Mouse (Mus musculus) forebrain, embryonic 12.5 days (tissue): ENCODE results near the gene Sipa1l3. TPM values are rescaled to one million over a fixed set of nuclear protein-coding genes. Genes with fewer than 3 reads are reported as not detected.
A peak's percentile ranks its signal among the peaks of the same experiment; 100 is the strongest.

Source experiments
- ATAC-seq: fragments of 200-750 bp; cut with Nextera tagmentation; 2 replicates; pipeline ENCODE4 v1.8.0; 2017; ENCODE audit warnings: moderate TSS enrichment; ENCODE audit not compliant: low FRiP score
- H3K27ac ChIP-seq: fragments of 300-500 bp; sonication (generic); 2 replicates; pipeline ENCODE4 v1.5.1; 2016; ENCODE audit warnings: mild to moderate bottlenecking
- H3K27me3 ChIP-seq: fragments of 300-500 bp; sonication (generic); 2 replicates; pipeline ENCODE4 v1.6.1; 2016; ENCODE audit warnings: mild to moderate bottlenecking
- H3K36me3 ChIP-seq: fragments of 300-500 bp; sonication (generic); replicated peaks from 2 replicates; pipeline ENCODE4 v1.6.1; 2016; ENCODE audit warnings: mild to moderate bottlenecking
- H3K4me1 ChIP-seq: fragments of 300-500 bp; sonication (generic); 2 replicates; pipeline ENCODE4 v1.6.1; 2016
- H3K4me2 ChIP-seq: fragments of 300-500 bp; sonication (generic); 2 replicates; pipeline ENCODE4 v1.6.1; 2016; ENCODE audit warnings: mild to moderate bottlenecking, moderate library complexity
- H3K4me3 ChIP-seq: fragments of 300-500 bp; sonication (generic); replicated peaks from 2 replicates; pipeline ENCODE4 v1.5.1; 2016; ENCODE audit warnings: mild to moderate bottlenecking
- H3K9ac ChIP-seq: fragments of 300-500 bp; sonication (generic); 2 replicates; pipeline ENCODE4 v1.6.1; 2016; ENCODE audit warnings: mild to moderate bottlenecking
- H3K9me3 ChIP-seq: fragments of 300-500 bp; sonication (generic); 2 replicates; pipeline ENCODE4 v1.6.1; 2016
- WGBS: fragments of 180-500 bp; shearing (Covaris S2); methylation state at CpG from one replicate; pipeline ENCODE4 v1.1.7; 2016; 5-methylcytosine and 5-hydroxymethylcytosine counted together
- polyA plus RNA-seq: library from polyadenylated mRNA; unstranded; fragments of >200 nt; fragmentation: Nextera tagmentation; extraction: Ambion mirVana; gene quantifications from 2 replicates; pipeline ENCODE4 v1.2.1, GENCODE M21; 2016

Sipa1l3 gene
- polyA plus RNA-seq, 1 experiment from 2014 or later: 12.3 TPM

DNA sequence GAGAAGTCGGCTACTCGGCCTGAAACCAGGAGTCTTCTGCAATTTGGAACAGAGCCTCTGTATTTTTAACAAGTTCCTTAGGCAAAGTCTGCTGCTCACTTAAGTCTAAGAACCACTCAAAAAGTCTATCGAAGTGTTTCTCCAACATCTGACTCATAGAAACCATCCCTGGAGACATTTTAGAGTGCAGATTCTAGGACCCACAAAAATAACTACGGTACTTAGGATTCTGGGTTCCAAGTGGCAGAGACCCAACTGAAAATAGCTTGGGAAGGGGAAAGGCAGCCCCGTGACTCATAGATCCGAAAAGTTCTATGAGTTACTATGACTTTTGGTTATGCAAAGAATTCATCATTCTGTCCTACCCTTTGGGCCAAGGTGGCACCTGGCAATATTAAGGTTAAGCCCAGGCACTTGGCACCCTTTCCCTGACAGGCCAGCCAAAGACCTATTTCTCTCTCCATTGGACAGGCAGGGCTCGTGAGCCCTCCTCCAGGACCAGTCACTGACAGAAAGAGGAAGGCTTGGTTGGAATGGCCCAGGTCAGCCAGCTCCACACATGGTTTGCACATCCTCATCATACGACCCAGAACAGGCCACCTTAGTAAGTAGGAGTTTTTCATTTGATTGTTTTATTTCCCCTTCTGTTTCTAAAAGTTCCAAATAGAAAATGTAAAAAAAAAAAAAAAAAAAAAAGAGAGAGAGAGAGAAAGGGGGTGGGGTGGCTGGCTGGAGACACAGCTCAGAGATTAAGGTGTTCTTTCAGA is 27.6 kb downstream of the Sipa1l3 start:
- H3K27ac ChIP-seq: no peak overlapping the region

DNA sequence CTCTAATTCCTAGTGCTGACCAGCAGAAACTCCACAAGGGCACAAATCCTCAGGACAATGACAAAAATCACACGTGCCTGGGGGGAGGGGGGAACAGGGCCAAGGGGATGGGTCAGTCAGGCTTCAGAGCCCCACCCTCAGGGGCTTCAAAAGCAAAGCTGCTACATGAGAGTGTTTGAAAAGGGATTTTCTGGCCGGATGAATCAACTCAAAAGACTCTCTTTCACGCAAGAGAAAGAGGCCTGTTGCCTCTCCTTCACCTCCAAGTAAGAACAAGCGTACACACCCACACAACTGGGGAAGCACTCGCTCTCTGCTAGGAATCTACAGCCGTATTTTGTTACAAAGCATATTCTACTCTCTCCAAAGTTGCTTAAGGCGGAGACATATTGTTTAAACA is 28.6 kb downstream of the Sipa1l3 start:
- WGBS: 4% methylated on average over 7 of the region's 7 CpGs
- Histone ChIP-seq H3K27me3 (peaks cover 18% of the 10 kb centered on the region), H3K4me1 (peaks cover 27% of the 10 kb centered on the region), H3K36me3 (peaks cover 3% of the 10 kb centered on the region; the same call in 1 of the 2 replicates), H3K9me3 (no peaks in the 10 kb centered on the region), H3K4me3 (no peak overlapping the region), H3K9ac (no peak overlapping the region), H3K27ac (peak overlapping the region; percentile 66), H3K4me2 (peak overlapping the region; percentile 36)
- ATAC-seq: peak; percentile 67; the same call in 1 of the 2 replicates

More for the DNA sequence above, 27.6 kb downstream of the Sipa1l3 start:
- H3K9ac ChIP-seq: no peak overlapping the region
- H3K9me3 ChIP-seq: no peaks in the 10 kb centered on the region
- peaks cover 3% of the 10 kb centered on the region; the same call in 1 of the 2 replicates for H3K36me3 ChIP-seq
- no peak overlapping the region for H3K4me2 ChIP-seq
- ATAC-seq: no peak
- H3K27me3 ChIP-seq: peaks cover 22% of the 10 kb centered on the region
- WGBS: 76% methylated on average over 8 of the region's 8 CpGs
- H3K4me1 ChIP-seq: peaks cover 32% of the 10 kb centered on the region
- no peak overlapping the region for H3K4me3 ChIP-seq

DNA sequence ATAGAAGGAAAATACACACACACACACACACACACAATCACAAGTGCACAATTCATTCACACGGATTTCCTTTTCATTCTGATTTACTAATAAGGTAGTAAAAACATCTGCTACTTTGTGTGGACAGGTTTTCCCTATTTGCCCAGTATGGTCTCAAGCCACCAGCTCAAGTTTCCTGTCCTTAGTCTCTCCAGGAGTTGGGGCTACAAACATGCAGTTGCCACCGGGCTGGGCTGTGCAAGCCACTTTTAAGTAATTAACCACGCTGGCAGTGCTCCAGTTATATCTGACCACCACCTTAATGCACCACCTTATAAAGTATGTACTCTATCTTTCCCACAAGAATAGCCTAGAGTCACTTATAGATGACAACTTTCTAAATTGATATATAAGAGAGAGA is 29.1 kb downstream of the Sipa1l3 start:
- Histone ChIP-seq H3K4me1 (peaks cover 27% of the 10 kb centered on the region), H3K27ac (no peak overlapping the region), H3K27me3 (peaks cover 18% of the 10 kb centered on the region), H3K4me3 (no peak overlapping the region), H3K36me3 (no peaks in the 10 kb centered on the region), H3K9ac (no peak overlapping the region), H3K9me3 (no peaks in the 10 kb centered on the region), H3K4me2 (no peak overlapping the region)
- ATAC-seq: no peak
- WGBS: 6% methylated on average over 3 of the region's 3 CpGs

DNA sequence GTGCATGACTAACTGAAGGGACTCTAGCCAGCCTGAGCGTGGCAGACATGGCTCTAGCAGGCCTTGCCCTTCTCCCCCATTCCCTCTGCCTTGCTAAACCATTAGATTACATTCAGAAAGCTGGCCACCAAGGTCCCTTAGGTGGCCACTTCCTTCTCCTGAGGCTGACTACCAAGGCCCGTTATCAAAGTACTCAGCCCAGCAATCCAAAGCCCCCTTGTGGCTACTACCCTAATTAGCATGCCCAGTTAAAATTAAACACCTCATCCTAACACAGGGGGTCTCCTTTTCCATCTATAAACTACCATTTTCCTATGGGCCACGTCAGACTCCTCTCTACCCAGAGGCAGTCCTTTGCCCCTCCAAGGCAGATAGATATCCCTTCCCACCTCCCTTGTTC is 31.7 kb downstream of the Sipa1l3 start:
- Histone ChIP-seq H3K4me2 (no peak overlapping the region), H3K9ac (no peak overlapping the region), H3K27me3 (peaks cover 11% of the 10 kb centered on the region), H3K9me3 (no peaks in the 10 kb centered on the region), H3K27ac (no peak overlapping the region), H3K36me3 (no peaks in the 10 kb centered on the region), H3K4me3 (no peak overlapping the region), H3K4me1 (peaks cover 39% of the 10 kb centered on the region)
- no peak for ATAC-seq
- 70% methylated on average over 2 of the region's 3 CpGs for WGBS

DNA sequence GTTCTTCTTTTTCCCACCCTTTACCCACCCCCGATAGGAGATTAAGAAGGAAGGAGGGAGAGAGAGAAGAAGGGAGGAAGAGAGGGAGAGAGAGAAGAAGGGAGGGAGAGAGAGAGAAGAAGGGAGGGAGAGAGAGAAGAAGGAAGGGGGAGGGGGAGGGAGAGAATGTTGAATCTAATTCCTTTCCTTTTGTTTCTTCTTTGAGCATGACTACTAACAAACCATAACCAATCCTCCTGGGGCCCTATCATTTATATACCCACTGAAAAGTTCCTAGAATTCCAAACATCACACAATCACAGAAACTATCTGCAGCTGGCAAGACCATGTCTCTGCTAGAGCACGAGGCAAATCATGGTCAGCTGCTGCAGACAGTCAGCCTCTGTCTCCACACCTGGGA is 32.7 kb downstream of the Sipa1l3 start:
- Histone ChIP-seq H3K36me3 (no peaks in the 10 kb centered on the region), H3K4me1 (peaks cover 46% of the 10 kb centered on the region), H3K27me3 (peaks cover 5% of the 10 kb centered on the region; the same call in 1 of the 2 replicates), H3K9me3 (no peaks in the 10 kb centered on the region), H3K9ac (no peak overlapping the region), H3K27ac (no peak overlapping the region), H3K4me3 (no peak overlapping the region), H3K4me2 (no peak overlapping the region)
- 53% methylated on average over 2 of the region's 2 CpGs for WGBS
- ATAC-seq: no peak

DNA sequence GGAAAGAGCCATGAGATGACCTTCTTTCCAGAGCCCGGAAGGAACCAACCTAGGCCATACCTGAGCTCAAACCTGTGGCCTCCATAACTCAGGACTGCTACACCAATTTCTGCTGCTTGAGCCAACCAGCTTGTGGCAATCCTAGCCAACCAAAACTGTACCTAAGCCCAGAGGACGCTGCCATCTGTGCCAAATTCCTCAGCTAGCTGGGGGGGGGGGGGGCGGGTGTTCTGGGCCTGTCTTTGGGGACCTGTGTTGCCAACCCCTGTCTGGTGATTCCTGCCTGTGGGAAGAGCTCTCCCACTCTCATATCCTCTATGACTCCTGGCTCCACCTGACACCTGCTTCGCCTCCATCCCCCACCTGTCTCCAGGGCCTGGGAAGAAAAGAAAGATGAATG is 34.9 kb downstream of the Sipa1l3 start:
- H3K4me1 ChIP-seq: peaks cover 31% of the 10 kb centered on the region
- H3K36me3 ChIP-seq: no peaks in the 10 kb centered on the region; the same call in 1 of the 2 replicates
- peaks cover 4% of the 10 kb centered on the region; the same call in 1 of the 2 replicates for H3K27me3 ChIP-seq
- H3K4me2 ChIP-seq: no peak overlapping the region
- no peak overlapping the region for H3K9ac ChIP-seq
- no peaks in the 10 kb centered on the region for H3K9me3 ChIP-seq
- H3K4me3 ChIP-seq: no peak overlapping the region
- ATAC-seq: no peak
- no peak overlapping the region for H3K27ac ChIP-seq
- 82% methylated on average over 4 of the region's 4 CpGs for WGBS

DNA sequence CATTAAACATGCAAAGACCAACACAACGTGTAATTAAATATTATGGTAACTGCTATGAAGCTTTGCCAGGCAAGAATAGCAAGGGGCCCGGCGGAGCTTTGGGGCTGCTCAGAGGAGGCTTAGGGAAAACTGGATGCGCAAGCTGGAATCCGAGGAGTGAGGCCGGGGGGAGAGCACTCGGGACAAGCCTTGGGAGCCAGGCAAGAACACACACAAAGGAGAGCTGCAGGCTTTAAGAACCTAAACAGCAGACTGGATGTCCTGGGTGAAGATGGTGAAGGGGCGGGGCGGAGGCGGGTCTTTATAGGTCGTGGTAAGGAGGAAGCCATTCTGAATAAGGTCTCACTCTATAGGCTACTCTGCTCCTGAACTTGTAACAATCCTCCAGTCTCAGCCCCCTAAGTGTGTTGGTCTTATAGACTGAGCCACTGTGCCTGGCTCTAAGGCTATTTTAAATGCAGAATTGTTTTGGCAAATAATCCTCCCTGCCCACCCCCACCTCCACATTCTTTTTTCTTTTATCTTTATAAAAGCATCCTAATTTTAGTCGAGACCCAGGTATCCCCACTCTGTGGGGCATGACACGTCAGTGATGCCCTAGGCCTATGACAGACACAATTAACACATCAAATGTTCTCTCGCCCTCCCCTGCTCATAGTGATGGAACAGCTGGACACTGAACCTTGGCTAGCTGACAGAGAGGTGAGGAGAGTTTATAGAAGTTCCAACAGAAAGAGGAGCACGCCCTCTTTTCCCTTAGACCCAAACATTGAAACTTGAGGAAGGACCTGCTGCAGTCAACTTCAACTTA is 36.9 kb downstream of the Sipa1l3 start:
- H3K9me3 ChIP-seq: no peaks in the 10 kb centered on the region
- peaks cover 29% of the 10 kb centered on the region for H3K4me1 ChIP-seq
- H3K9ac ChIP-seq: peak overlapping the region; percentile 36; the same call in 1 of the 2 replicates
- 25% methylated on average over 15 of the region's 15 CpGs for WGBS
- no peaks in the 10 kb centered on the region; the same call in 1 of the 2 replicates for H3K36me3 ChIP-seq
- peak; percentile 75 for ATAC-seq
- H3K27me3 ChIP-seq: no peaks in the 10 kb centered on the region
- no peak overlapping the region for H3K4me3 ChIP-seq
- peak overlapping the region; percentile 76 for H3K27ac ChIP-seq
- H3K4me2 ChIP-seq: peak overlapping the region; percentile 20; the same call in 1 of the 2 replicates

DNA sequence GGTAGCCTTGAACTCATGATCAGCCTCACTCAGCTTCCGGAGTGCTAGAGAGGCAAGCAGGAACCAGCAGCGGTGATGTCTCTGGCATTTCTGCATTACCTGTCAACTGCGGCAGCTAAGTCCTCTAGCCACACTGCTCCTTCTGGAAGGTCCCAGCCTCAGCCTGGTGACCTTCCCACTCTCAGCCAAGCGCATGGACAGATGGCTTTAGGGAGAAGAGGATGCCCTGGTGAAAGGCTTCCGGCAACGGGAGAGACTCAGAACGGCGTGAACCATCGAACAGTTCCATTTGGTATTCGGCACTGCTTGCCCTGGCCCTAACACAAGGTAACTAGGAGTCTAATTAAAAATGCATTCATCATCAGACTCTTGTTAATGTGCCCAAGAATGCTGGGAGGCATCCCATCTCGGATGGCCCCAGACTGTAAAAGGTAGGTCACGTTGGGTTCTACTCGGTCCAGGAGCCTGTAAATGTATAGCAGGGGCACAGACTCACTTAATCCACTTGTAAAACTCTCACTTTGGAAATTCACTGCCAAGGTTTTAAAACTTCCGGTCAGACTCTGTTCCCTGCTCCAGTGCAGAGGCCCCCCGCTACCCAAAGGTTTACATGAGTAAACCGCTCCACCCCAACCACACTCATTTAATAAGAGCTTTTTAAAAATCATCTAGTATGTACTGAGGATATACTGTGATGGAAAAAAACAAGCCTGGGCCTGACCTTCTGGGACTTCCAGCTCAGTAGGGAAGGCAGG is 37.7 kb downstream of the Sipa1l3 start:
- WGBS: 76% methylated on average over 16 of the region's 16 CpGs
- peak; percentile 33; the same call in 1 of the 2 replicates for ATAC-seq
- Histone ChIP-seq H3K4me3 (no peak overlapping the region), H3K4me1 (peaks cover 29% of the 10 kb centered on the region), H3K27me3 (no peaks in the 10 kb centered on the region), H3K4me2 (peak overlapping the region; percentile 20; the same call in 1 of the 2 replicates), H3K36me3 (no peaks in the 10 kb centered on the region; the same call in 1 of the 2 replicates), H3K9ac (no peak overlapping the region), H3K27ac (peak overlapping the region; percentile 76), H3K9me3 (no peaks in the 10 kb centered on the region)

- H3K27me3 ChIP-seq: no peaks in the 10 kb centered on the region
- no peaks in the 10 kb centered on the region for H3K9me3 ChIP-seq
- no peaks in the 10 kb centered on the region; the same call in 1 of the 2 replicates for H3K36me3 ChIP-seq
- ATAC-seq: no peak
- H3K4me1 ChIP-seq: peaks cover 29% of the 10 kb centered on the region
- peak overlapping the region; percentile 76; the same call in 1 of the 2 replicates for H3K27ac ChIP-seq
- no peak overlapping the region for H3K4me3 ChIP-seq
- 72% methylated on average over 4 of the region's 4 CpGs for WGBS
- H3K4me2 ChIP-seq: no peak overlapping the region
- no peak overlapping the region for H3K9ac ChIP-seq
These were observed 38.3 kb downstream of the Sipa1l3 start for GRCm38 (mm10) chr7:29480183-29480582.

GRCm38 (mm10) chr7:29475005-29475404 is 43.4 kb downstream of the Sipa1l3 start:
- H3K36me3 ChIP-seq: no peaks in the 10 kb centered on the region; the same call in 1 of the 2 replicates
- no peak overlapping the region for H3K27ac ChIP-seq
- H3K4me3 ChIP-seq: no peak overlapping the region
- H3K9ac ChIP-seq: no peak overlapping the region
- H3K9me3 ChIP-seq: no peaks in the 10 kb centered on the region
- 93% methylated on average over 7 of the region's 7 CpGs for WGBS
- ATAC-seq: no peak
- H3K4me1 ChIP-seq: peaks cover 15% of the 10 kb centered on the region
- H3K4me2 ChIP-seq: no peak overlapping the region
- H3K27me3 ChIP-seq: no peaks in the 10 kb centered on the region

- H3K27ac ChIP-seq: no peak overlapping the region
- no peak overlapping the region for H3K4me2 ChIP-seq
- ATAC-seq: no peak
- no peaks in the 10 kb centered on the region for H3K36me3 ChIP-seq
- WGBS: 66% methylated on average over 7 of the region's 7 CpGs
- H3K4me1 ChIP-seq: peaks cover 27% of the 10 kb centered on the region
- no peak overlapping the region for H3K9ac ChIP-seq
- H3K9me3 ChIP-seq: no peaks in the 10 kb centered on the region
- no peaks in the 10 kb centered on the region for H3K27me3 ChIP-seq
- H3K4me3 ChIP-seq: no peak overlapping the region
These were observed 47.1 kb downstream of the Sipa1l3 start for GRCm38 (mm10) chr7:29471309-29471708.
